Mouse (Mus musculus): Measurements from ENCODE around the gene Nt5m. TPM values are rescaled to one million over a fixed set of nuclear protein-coding genes. Genes with fewer than 3 reads are reported as not detected.

Nt5m gene
- total and polyA plus RNA-seq, 3 experiments, result 26.6 to 29.1 TPM; not detected in 1

- no peaks in the 10 kb centered on the region for H3K9me3 ChIP-seq (replicated peaks; ENCODE audit: insufficient read depth, low read length)
- peak; percentile 49 for DNase-seq (ENCODE audit: low read depth, low spot score)
- no peak overlapping the region for H3K27ac ChIP-seq (ENCODE audit: control insufficient read depth, low read depth, low read length)
- H3K27me3 ChIP-seq (ENCODE audit: control insufficient read depth in 1 of 2, insufficient read depth in 2 of 2, low read length in 2 of 2), result no peaks in the 10 kb centered on the region
- H3K4me1 ChIP-seq (ENCODE audit: control insufficient read depth in 1 of 2, insufficient read depth in 2 of 2, low read length in 2 of 2), result peaks cover 26 to 37% of the 10 kb centered on the region in 2 experiments
- H3K36me3 ChIP-seq (ENCODE audit: control insufficient read depth in 1 of 2, insufficient read depth in 2 of 2, low read length in 2 of 2), result peaks cover 0 to 32% of the 10 kb centered on the region in 2 experiments; a peak in 2 of 4 replicates
- H3K9ac ChIP-seq (ENCODE audit: control insufficient read depth, low read depth, low read length, poor library complexity, severe bottlenecking), result no peak overlapping the region
- no peak overlapping the region for H3K4me3 ChIP-seq (ENCODE audit: control insufficient read depth in 1 of 2, insufficient read depth in 1 of 2, low read depth in 2 of 2, low read length in 2 of 2)
- no peaks in the 10 kb centered on the region for H3K79me2 ChIP-seq (ENCODE audit: control insufficient read depth, insufficient read depth, low read length, poor library complexity)
- TF ChIP-seq USF1 (IDR thresholded peaks at IDR 0.05; ENCODE audit: low read depth, low read length) (no peak), ETS1 (IDR thresholded peaks at IDR 0.05; ENCODE audit: low read depth, low read length) (peak; percentile 78), EP300 (IDR thresholded peaks at IDR 0.05; ENCODE audit: low read depth in 1 of 2, low read length in 2 of 2) (peak; percentile 55 to 65; a peak in 2 of 4 replicates), MAZ (IDR thresholded peaks at IDR 0.05; ENCODE audit: low read depth, low read length) (0 out of 2 replicates have a peak, but pooled peaks have one; percentile 30), SIN3A (IDR thresholded peaks at IDR 0.05; ENCODE audit: low read length) (peak; percentile 59; the same call in 1 of the 2 replicates), SMC3 (IDR thresholded peaks at IDR 0.05; ENCODE audit: low read depth, low read length) (no peak), RAD21 (IDR thresholded peaks at IDR 0.05; ENCODE audit: low read depth, low read length) (no peak), MXI1 (IDR thresholded peaks at IDR 0.05; ENCODE audit: low read depth, low read length) (peak; percentile 68), TCF12 (IDR thresholded peaks at IDR 0.05; ENCODE audit: low read depth, low read length) (peak; percentile 56; the same call in 1 of the 2 replicates), UBTF (IDR thresholded peaks at IDR 0.05; ENCODE audit: borderline replicate concordance, insufficient read depth, low read depth, low read length) (no peak), USF2 (IDR thresholded peaks at IDR 0.05; ENCODE audit: borderline replicate concordance in 1 of 2, insufficient read depth in 1 of 2, low read depth in 1 of 2, low read length in 2 of 2) (no peak)
Measured at GRCm38 (mm10) chr11:59918014-59918413, 78.8 kb downstream of the Nt5m start.

- Histone ChIP-seq H3K27me3 (ENCODE audit: control insufficient read depth in 1 of 2, insufficient read depth in 2 of 2, low read length in 2 of 2) (no peaks in the 10 kb centered on the region), H3K4me3 (ENCODE audit: control insufficient read depth in 1 of 2, insufficient read depth in 1 of 2, low read depth in 2 of 2, low read length in 2 of 2) (peak overlapping the region; percentile 26 to 38; a peak in 3 of 4 replicates), H3K9ac (ENCODE audit: control insufficient read depth, low read depth, low read length, poor library complexity, severe bottlenecking) (peak overlapping the region; percentile 13), H3K4me1 (ENCODE audit: control insufficient read depth in 1 of 2, insufficient read depth in 2 of 2, low read length in 2 of 2) (peaks cover 29 to 45% of the 10 kb centered on the region in 2 experiments), H3K36me3 (ENCODE audit: control insufficient read depth in 1 of 2, insufficient read depth in 2 of 2, low read length in 2 of 2) (peaks cover 0 to 35% of the 10 kb centered on the region in 2 experiments; a peak in 2 of 4 replicates), H3K9me3 (replicated peaks; ENCODE audit: insufficient read depth, low read length) (no peaks in the 10 kb centered on the region), H3K27ac (ENCODE audit: control insufficient read depth, low read depth, low read length) (peak overlapping the region; percentile 72), H3K79me2 (ENCODE audit: control insufficient read depth, insufficient read depth, low read length, poor library complexity) (no peaks in the 10 kb centered on the region)
- DNase-seq (ENCODE audit: low read depth, low spot score), result peak; percentile 67
- TF ChIP-seq TBP (IDR thresholded peaks at IDR 0.05; ENCODE audit: low read depth, low read length), result no peak
- peak; percentile 84 for TF ChIP-seq RCOR1 (IDR thresholded peaks at IDR 0.05; ENCODE audit: low read depth, low read length)
- no peak for TF ChIP-seq MAFK (IDR thresholded peaks at IDR 0.05; ENCODE audit: borderline replicate concordance, low read depth, low read length)
- TF ChIP-seq MYB (IDR thresholded peaks at IDR 0.05; ENCODE audit: low read depth, low read length), result peak; percentile 80
- no peak; the same call in 1 of the 2 replicates for TF ChIP-seq MXI1 (IDR thresholded peaks at IDR 0.05; ENCODE audit: low read depth, low read length)
- peak; percentile 79; the same call in 1 of the 2 replicates for TF ChIP-seq ETS1 (IDR thresholded peaks at IDR 0.05; ENCODE audit: low read depth, low read length)
- TF ChIP-seq TAL1 (IDR thresholded peaks at IDR 0.05; ENCODE audit: low read length), result 0 out of 2 replicates have a peak, but pooled peaks have one; percentile 32
- TF ChIP-seq ZNF384 (IDR thresholded peaks at IDR 0.05; ENCODE audit: low read depth, low read length), result peak; percentile 52; the same call in 1 of the 2 replicates
- no peak for TF ChIP-seq MYC (IDR thresholded peaks at IDR 0.05; ENCODE audit: low read depth, low read length)
- TF ChIP-seq GATA1 (IDR thresholded peaks at IDR 0.05; ENCODE audit: low read depth, low read length), result peak; percentile 94
- TF ChIP-seq CHD1 (IDR thresholded peaks at IDR 0.05; ENCODE audit: low read depth, low read length), result no peak
- TF ChIP-seq TCF12 (IDR thresholded peaks at IDR 0.05; ENCODE audit: low read depth, low read length), result peak; percentile 95
- TF ChIP-seq SIN3A (IDR thresholded peaks at IDR 0.05; ENCODE audit: low read length), result peak; percentile 22; the same call in 1 of the 2 replicates
- no peak for TF ChIP-seq JUND (IDR thresholded peaks at IDR 0.05; ENCODE audit: low read depth, low read length)
- peak; percentile 93 to 94 for TF ChIP-seq EP300 (IDR thresholded peaks at IDR 0.05; ENCODE audit: low read depth in 1 of 2, low read length in 2 of 2)
Measured at GRCm38 (mm10) chr11:59919401-59919800, 80.2 kb downstream of the Nt5m start.

All from MEL (cell line).